Mouse (Mus musculus) spleen, postnatal 10 days (tissue): ENCODE results near the gene Ccdc97.
A peak's percentile ranks its signal among the peaks of the same experiment; 100 is the strongest.

Experiments
- DNase-seq, 2 experiments: peaks; one replicate each; pipeline ENCODE4 v3.0.0; 2021 to 2022; ENCODE audit warnings: low spot score in 2 of 2

The Ccdc97 gene

GRCm38 (mm10) chr7:25720760-25721159 lies 1.9 kb upstream of the Ccdc97 start:
- no peak for DNase-seq

GRCm38 (mm10) chr7:25719761-25720610 lies 1.1 kb upstream of the Ccdc97 start:
- DNase-seq, result peak; percentile 80 to 83

GRCm38 (mm10) chr7:25717478-25717877 lies 1.4 kb downstream of the Ccdc97 start:
- no peak for DNase-seq

DNA sequence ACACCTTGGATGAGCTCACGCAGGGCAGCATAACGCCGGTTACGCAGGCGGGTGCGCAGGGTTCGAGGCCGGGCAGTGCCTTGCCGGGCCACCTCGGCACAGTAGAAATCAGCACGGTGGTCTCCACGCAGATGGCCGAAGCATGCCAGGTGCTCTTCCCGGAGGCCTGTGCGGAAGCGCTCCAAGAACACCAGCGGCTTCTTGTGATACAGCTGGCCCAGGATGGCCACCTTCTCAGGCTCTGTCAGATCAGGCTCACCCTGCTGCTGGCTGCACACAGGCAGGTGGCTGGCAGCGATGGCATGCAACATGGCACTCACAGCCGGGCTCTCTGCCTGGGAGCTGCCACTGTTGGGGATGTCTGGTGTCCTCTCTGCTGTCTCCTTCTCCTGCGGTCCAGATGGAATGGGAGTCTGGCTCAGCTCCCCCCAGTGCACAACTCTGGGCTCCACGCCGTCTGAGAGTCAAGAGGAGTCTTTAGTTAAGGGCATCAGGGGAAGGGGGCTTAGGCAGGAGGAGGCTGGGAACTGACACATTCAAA lies 3.1 kb downstream of the Ccdc97 start:
- no peak for DNase-seq

GRCm38 (mm10) chr7:25714581-25714980 lies 4.3 kb downstream of the Ccdc97 start:
- DNase-seq, result no peak

DNA sequence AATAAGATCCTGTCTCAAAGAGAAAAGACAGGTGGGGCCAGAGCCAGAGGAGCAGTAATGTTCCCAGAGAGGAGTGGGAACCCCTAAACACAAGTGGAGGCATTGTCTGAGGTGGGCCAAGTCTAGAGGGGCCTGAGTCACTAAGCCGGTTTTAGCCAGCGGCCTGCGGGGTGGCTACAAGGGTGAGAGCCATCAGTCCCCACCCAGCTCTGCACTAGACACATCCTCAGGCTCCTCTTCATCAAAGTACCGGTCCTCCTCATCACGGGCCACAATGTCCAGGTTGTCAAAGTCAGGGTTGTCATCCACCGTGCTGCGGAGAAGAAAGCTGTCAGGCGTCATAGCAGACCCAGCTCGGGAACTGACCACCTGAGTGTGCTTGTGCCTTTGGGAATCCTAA lies 6.1 kb downstream of the Ccdc97 start:
- no peak for DNase-seq

DNA sequence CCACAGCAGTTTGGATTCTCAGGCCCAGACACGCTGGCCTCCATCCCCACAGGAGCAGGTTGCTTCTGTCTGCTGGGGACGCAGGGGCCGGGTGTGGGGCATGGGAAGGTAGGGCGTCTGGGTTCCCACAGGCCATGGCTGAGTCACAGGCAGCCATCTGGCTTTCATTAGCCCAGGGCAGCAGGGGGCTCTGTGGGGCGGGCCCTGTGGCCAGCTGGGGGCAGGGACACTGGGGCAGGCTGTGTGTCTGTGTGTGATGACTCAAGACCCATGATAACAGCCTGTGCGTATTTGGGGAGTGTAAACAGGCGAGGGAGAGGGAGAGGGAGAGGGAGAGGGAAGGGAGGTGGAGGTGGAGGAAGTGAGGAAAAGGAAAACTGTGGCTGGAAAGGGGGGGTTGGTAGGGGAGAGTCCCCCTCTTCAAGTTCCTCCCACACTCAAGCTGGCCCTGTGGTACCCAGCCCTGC lies 7.1 kb downstream of the Ccdc97 start:
- no peak for DNase-seq

DNA sequence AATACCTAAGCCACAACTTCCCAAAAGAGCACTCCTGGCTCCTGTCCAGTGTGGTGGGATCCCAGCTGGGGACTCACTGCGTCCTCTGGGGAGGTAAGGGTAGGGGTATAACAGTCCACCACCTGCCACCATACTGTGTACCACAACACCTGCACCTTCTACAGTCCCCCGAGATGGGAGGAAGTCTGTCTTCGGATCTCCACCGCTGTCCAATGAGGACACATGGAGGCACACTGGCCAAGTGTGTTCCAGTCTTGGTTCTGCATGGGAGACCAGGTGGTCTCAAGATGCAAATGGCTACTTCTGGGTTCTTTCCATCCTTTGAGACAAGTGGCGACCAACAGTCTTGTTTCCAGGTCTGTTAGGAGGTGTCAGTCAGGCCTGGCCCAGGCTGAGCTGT lies 7.7 kb downstream of the Ccdc97 start:
- no peak for DNase-seq

GRCm38 (mm10) chr7:25710519-25711130 lies 8.3 kb downstream of the Ccdc97 start:
- no peak for DNase-seq

DNA sequence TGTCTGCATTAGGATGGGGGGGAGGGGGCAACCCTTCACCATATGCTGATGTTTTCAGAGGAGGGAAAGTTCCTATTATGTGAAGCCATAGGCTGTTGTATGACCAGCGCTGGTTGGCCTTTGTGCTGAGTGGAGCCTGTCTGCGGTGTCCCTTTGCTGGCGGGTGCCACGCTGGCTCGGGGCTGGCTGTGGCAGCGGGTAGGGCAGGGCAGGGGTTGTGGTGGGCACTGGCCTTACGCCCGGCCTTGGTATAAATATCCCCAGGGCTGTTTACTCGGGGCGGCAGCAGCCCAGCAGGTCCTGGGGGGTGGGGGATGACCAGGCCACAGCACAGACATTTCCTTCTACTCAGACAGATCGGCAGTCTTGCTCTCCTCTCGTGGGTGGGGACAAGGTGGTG lies 8.9 kb downstream of the Ccdc97 start:
- DNase-seq, result no peak

GRCm38 (mm10) chr7:25707581-25708292 lies 11.2 kb downstream of the Ccdc97 start:
- no peak for DNase-seq

GRCm38 (mm10) chr7:25706578-25707170 lies 12.2 kb downstream of the Ccdc97 start:
- DNase-seq, result no peak

DNA sequence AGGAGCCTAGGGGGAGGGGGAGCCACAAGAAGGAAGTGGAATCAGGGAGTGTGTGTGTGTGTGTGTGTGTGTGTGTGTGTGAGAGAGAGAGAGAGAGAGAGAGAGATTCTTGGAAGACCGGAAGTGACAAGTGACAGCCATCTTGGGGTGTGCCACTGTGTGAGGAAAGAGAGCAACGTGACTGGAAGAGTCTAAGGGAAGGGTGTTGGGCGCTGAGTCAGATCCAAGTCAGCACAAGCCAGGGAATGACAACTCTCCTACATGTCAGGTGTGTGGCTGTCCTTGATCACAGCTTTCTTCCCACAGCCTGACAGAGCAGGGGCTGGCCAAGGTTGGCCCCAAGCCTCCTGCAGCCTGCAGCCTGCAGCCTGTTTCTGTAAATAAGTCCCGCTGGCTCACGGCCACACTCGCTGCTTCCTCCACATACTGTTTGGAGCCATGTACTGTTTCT lies 13.1 kb downstream of the Ccdc97 start:
- DNase-seq, result no peak

- DNase-seq, result no peak
Observed at GRCm38 (mm10) chr7:25704716-25705364, 14.0 kb downstream of the Ccdc97 start.

DNA sequence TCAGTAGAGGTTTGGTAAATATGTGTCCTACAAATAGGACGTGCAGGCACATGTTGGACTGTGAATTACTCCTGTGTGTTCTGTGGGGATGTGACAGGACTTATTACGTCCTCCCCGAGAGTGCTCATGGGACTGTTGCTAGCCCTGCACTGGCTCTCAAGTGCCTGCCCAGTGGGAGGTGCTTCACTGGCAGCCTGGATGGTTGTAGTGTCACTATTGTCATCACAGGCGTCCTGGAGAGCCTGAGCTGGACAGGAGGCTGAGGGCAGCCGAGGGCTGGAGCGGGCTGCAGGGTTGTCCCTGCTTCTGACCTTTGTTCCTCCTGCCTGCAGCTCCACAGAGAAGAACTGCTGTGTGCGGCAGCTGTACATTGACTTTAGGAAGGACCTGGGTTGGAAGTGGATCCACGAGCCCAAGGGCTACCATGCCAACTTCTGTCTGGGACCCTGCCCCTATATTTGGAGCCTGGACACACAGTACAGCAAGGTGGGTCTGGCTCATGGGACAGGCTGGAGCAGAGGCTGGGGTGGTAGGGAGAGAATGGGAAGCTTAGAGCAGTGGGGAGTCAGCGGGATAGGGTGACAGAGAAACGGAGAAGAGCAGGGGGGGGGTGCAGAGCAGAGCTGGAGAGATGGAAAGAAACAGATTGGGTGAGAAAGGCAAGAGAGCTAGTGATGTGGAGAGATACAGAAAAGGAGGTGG lies 14.9 kb downstream of the Ccdc97 start:
- DNase-seq, result no peak

- DNase-seq, result no peak
Observed at GRCm38 (mm10) chr7:25702350-25702749, 16.5 kb downstream of the Ccdc97 start.

DNA sequence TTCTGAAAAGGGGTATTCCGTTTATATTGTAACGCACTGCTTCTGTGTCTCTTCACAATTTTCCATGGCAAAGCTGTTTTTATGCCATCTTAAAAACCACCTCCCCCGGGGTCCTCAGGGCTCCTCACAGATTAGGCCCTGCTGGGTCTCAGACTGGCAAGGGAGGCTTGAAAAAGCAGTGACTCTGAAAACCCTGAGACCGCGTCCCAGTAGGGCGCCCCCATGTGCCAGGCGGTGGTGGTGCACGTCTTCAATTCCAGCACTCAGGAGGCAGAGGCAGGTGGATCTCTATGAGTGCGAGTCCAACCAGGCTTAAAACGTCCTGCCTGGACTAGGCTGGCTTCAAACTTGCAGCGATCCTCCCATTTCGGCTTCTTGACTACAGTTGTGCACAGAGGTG lies 18.2 kb downstream of the Ccdc97 start:
- DNase-seq, result no peak

- DNase-seq, result no peak
Observed at GRCm38 (mm10) chr7:25699851-25700250, 19.0 kb downstream of the Ccdc97 start.

DNA sequence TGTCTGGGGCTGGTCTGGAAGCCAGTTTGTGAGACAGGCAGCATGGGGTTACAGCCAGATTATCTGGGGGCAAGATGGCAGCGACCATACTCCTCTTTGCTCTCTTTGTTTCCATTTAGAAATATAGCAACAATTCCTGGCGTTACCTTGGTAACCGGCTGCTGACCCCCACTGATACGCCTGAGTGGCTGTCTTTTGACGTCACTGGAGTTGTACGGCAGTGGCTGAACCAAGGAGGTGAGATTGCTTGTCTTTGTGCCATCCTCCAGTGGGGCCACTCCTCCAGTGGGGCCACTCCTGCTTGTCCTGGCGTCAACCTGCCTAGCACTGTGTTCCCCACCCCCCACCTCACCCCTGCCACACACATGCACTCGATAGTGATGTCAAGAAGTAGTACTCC lies 24.8 kb downstream of the Ccdc97 start:
- DNase-seq, result no peak

DNA sequence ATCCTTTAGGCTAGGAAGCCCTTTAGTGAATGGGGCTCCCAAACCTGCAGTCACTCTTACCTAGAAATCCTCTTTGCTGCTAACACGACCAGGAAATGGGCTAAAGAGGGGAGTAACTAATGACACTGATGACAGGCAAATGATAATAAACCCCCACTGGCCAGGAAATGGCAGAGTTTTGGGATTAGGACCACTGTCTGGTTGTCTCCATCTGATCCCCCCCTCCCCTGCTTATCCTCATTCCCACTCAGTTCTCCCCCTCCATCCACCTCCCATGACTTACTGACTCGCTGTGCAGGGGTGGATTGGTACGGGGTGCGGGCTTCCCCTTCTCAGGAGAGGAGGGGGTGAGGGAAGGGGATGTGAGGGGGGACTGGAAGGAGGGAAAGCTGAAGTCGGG lies 28.8 kb downstream of the Ccdc97 start:
- no peak for DNase-seq

DNA sequence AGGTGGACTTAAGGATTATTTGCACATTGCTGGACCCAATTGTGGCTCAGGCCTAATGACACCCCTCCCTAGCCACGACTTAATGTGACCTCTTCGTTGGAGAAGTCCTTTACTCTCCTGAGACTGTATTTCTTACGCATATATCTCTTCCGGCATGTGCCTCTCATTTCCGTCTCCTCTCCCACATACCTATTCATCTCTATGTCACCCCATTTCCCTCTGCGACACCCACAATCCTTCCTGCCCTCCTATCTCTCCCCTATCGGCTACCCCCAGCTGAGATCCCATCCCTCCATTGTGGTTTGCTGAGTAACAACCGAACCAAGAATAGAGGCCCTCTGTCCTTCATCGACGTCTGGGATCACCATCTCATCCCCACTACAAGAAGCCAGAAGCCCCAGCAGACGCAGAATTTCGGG lies 29.3 kb downstream of the Ccdc97 start:
- no peak for DNase-seq
